Mouse (Mus musculus) brain, embryonic 14.5 days (tissue): ENCODE results near the gene Eno3.

Source experiments
- CTCF ChIP-seq: fragments of 200-500 bp; IDR thresholded peaks from 2 replicates; pipeline ENCODE4 v1.5.1; 2012; ENCODE audit warnings: inconsistent platforms, mild to moderate bottlenecking, moderate library complexity, borderline replicate concordance; ENCODE audit not compliant: insufficient read depth, insufficient read length; ENCODE audit errors: extremely low read depth
- POLR2A ChIP-seq: fragments of 200-500 bp; IDR thresholded peaks from 2 replicates; pipeline ENCODE4 v1.6.1; 2012; ENCODE audit warnings: mild to moderate bottlenecking, inconsistent platforms, borderline replicate concordance; ENCODE audit not compliant: poor library complexity, insufficient read depth, insufficient read length, severe bottlenecking; ENCODE audit errors: extremely low read depth

DNA sequence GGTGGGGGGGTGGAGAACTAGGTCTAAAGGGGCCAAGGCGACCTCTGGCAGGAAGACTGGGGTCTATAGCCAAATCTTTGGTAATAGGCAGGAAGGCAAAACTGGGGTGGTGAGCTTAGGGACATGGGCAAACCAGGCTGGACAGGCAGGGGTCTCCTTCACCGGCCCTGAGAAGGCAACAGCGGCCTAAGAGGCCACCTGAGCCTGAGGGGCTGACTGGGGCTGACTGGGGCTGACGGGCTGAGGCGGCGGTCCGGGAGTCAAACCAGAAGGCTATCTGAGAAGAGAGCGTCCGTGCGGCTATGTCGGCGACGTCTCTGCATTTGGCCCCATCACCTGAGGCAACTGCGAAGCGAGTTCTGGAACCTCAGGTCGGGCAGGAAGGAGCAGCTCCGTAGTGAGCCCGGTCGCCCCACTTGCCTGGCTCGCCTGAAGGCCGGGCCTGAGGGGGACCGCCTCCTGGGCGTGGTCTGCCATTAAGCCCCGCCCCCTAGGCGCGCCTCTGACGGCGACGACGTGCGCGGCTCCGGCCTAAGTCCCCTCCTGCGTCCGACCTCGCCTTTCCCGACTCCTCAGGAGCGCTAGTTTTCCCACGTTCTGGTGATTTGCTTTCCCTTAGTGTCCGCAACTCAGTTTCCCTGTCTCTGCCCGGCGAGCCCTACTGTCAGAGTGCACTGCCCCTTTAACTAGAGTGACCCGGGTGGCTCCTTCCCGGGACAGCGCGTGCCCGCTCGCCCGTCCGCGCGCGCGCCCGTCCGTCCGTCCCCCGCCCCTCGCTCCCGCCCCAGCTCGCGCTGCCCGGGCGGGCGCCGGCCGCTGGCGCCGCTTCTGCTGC lies 42.9 kb downstream of the Eno3 start, which contains the start of the genes Inca1 and Kif1c:
- TF ChIP-seq POLR2A, result peak; percentile 73; the same call in 1 of the 2 replicates
- no peak for TF ChIP-seq CTCF
